Mouse (Mus musculus) embryonic facial prominence, embryonic 13.5 days (tissue): ENCODE data around the gene Atcay. TPM values are rescaled to one million over a fixed set of nuclear protein-coding genes. Genes with fewer than 3 reads are reported as not detected.

Experiments
- ATAC-seq: fragments of 200-750 bp; cut with Nextera tagmentation; 2 replicates; pipeline ENCODE4 v1.8.0; 2017; ENCODE audit warnings: low read depth; ENCODE audit not compliant: insufficient number of reproducible peaks, insufficient read depth, low FRiP score, low TSS enrichment
- H3K27ac ChIP-seq: fragments of 300-500 bp; sonication (generic); 2 replicates; pipeline ENCODE4 v1.5.1; 2015; ENCODE audit warnings: moderate library complexity, mild to moderate bottlenecking, inconsistent platforms
- H3K27me3 ChIP-seq: fragments of 300-500 bp; sonication (generic); 2 replicates; pipeline ENCODE4 v1.6.1; 2015; ENCODE audit warnings: mild to moderate bottlenecking, inconsistent platforms
- H3K36me3 ChIP-seq: fragments of 300-500 bp; sonication (generic); 2 replicates; pipeline ENCODE4 v1.6.1; 2015; ENCODE audit warnings: mild to moderate bottlenecking, inconsistent platforms
- H3K4me1 ChIP-seq: fragments of 300-500 bp; sonication (generic); 2 replicates; pipeline ENCODE4 v1.6.1; 2015; ENCODE audit warnings: inconsistent platforms
- H3K4me2 ChIP-seq: fragments of 300-500 bp; sonication (generic); 2 replicates; pipeline ENCODE4 v1.6.1; 2015; ENCODE audit warnings: moderate library complexity, mild to moderate bottlenecking, inconsistent platforms
- H3K4me3 ChIP-seq: fragments of 300-500 bp; sonication (generic); 2 replicates; pipeline ENCODE4 v1.5.1; 2015; ENCODE audit warnings: mild to moderate bottlenecking, inconsistent platforms
- H3K9ac ChIP-seq: fragments of 300-500 bp; sonication (generic); 2 replicates; pipeline ENCODE4 v1.6.1; 2015; ENCODE audit warnings: mild to moderate bottlenecking, inconsistent platforms
- H3K9me3 ChIP-seq: fragments of 300-500 bp; sonication (generic); 2 replicates; pipeline ENCODE4 v1.6.1; 2016; ENCODE audit warnings: inconsistent platforms
- WGBS: fragments of 180-500 bp; shearing (Covaris S2); methylation state at CpG from one replicate; pipeline ENCODE4 v1.1.7; 2015; ENCODE audit warnings: mixed read lengths; 5-methylcytosine and 5-hydroxymethylcytosine counted together
- polyA plus RNA-seq: library from polyadenylated mRNA; unstranded; fragments of >200 nt; fragmentation: Nextera tagmentation; extraction: Ambion mirVana; gene quantifications from 2 replicates; pipeline ENCODE4 v1.2.1, GENCODE M21; 2015

Atcay gene
- polyA plus RNA-seq, 1 experiment from 2014 or later = 1.8 TPM

GRCm38 (mm10) chr10:81196470-81197065 lies 34.1 kb downstream of the Atcay start:
- 62% methylated on average over 11 of the region's 11 CpGs for WGBS
- H3K4me2 ChIP-seq = no peak overlapping the region
- H3K9ac ChIP-seq = no peak overlapping the region
- no peaks in the 10 kb centered on the region for H3K9me3 ChIP-seq
- H3K4me1 ChIP-seq = peaks cover 22% of the 10 kb centered on the region
- H3K36me3 ChIP-seq = no peaks in the 10 kb centered on the region
- peaks cover 64% of the 10 kb centered on the region for H3K27me3 ChIP-seq
- ATAC-seq = no peak
- no peak overlapping the region for H3K4me3 ChIP-seq
- H3K27ac ChIP-seq = no peak overlapping the region

- Histone ChIP-seq H3K4me2 (no peak overlapping the region), H3K4me3 (no peak overlapping the region), H3K36me3 (peaks cover 10% of the 10 kb centered on the region), H3K27ac (no peak overlapping the region), H3K4me1 (peaks cover 23% of the 10 kb centered on the region), H3K9ac (no peak overlapping the region), H3K27me3 (peaks cover 64% of the 10 kb centered on the region), H3K9me3 (no peaks in the 10 kb centered on the region)
- no peak for ATAC-seq
- WGBS = 65% methylated on average over 4 of the region's 4 CpGs
Measured at GRCm38 (mm10) chr10:81195300-81195699, 35.3 kb downstream of the Atcay start.

GRCm38 (mm10) chr10:81193991-81194774 lies 36.5 kb downstream of the Atcay start:
- Histone ChIP-seq H3K4me1 (peaks cover 23% of the 10 kb centered on the region), H3K4me2 (peak overlapping the region; percentile 1; the same call in 1 of the 2 replicates), H3K27me3 (peaks cover 54% of the 10 kb centered on the region), H3K9me3 (no peaks in the 10 kb centered on the region), H3K36me3 (peaks cover 17% of the 10 kb centered on the region), H3K9ac (peak overlapping the region; percentile 44), H3K27ac (no peak overlapping the region), H3K4me3 (no peak overlapping the region)
- ATAC-seq = no peak
- WGBS = 13% methylated on average over 37 of the region's 37 CpGs

- WGBS = 3% methylated on average over 19 of the region's 19 CpGs
- Histone ChIP-seq H3K9ac (peak overlapping the region; percentile 85), H3K27ac (peak overlapping the region; percentile 94), H3K9me3 (no peaks in the 10 kb centered on the region), H3K27me3 (peaks cover 49% of the 10 kb centered on the region), H3K4me2 (peak overlapping the region; percentile 96), H3K4me3 (peak overlapping the region; percentile 70), H3K4me1 (peaks cover 23% of the 10 kb centered on the region), H3K36me3 (peaks cover 26% of the 10 kb centered on the region)
- ATAC-seq = 0 out of 2 replicates have a peak, but pooled peaks have one; percentile 8
Measured at GRCm38 (mm10) chr10:81192968-81193501, 37.6 kb downstream of the Atcay start.

GRCm38 (mm10) chr10:81192270-81192967 lies 38.2 kb downstream of the Atcay start:
- peak overlapping the region; percentile 94 for H3K27ac ChIP-seq
- peak overlapping the region; percentile 70 for H3K4me3 ChIP-seq
- WGBS = under 1% methylated on average over 93 of the region's 93 CpGs
- H3K4me2 ChIP-seq = peak overlapping the region; percentile 96
- H3K36me3 ChIP-seq = peaks cover 30% of the 10 kb centered on the region
- peaks cover 23% of the 10 kb centered on the region for H3K4me1 ChIP-seq
- ATAC-seq = peak; percentile 83
- H3K9ac ChIP-seq = peak overlapping the region; percentile 85
- H3K9me3 ChIP-seq = no peaks in the 10 kb centered on the region
- H3K27me3 ChIP-seq = peaks cover 46% of the 10 kb centered on the region

- H3K4me1 ChIP-seq = peaks cover 23% of the 10 kb centered on the region
- peak overlapping the region; percentile 70; the same call in 1 of the 2 replicates for H3K4me3 ChIP-seq
- no peaks in the 10 kb centered on the region for H3K9me3 ChIP-seq
- peaks cover 40% of the 10 kb centered on the region for H3K36me3 ChIP-seq
- WGBS = 86% methylated on average over 18 of the region's 18 CpGs
- peaks cover 37% of the 10 kb centered on the region for H3K27me3 ChIP-seq
- H3K9ac ChIP-seq = peak overlapping the region; percentile 85
- peak overlapping the region; percentile 94; the same call in 1 of the 2 replicates for H3K27ac ChIP-seq
- no peak for ATAC-seq
- H3K4me2 ChIP-seq = peak overlapping the region; percentile 96
Measured at GRCm38 (mm10) chr10:81191342-81191982, 39.2 kb downstream of the Atcay start.

GRCm38 (mm10) chr10:81190912-81191321 lies 39.7 kb downstream of the Atcay start:
- 77% methylated on average over 6 of the region's 6 CpGs for WGBS
- Histone ChIP-seq H3K27ac (peak overlapping the region; percentile 44; the same call in 1 of the 2 replicates), H3K27me3 (peaks cover 31% of the 10 kb centered on the region), H3K9ac (no peak overlapping the region), H3K4me1 (peaks cover 23% of the 10 kb centered on the region), H3K4me3 (no peak overlapping the region), H3K36me3 (peaks cover 42% of the 10 kb centered on the region), H3K9me3 (no peaks in the 10 kb centered on the region), H3K4me2 (no peak overlapping the region)
- no peak for ATAC-seq

GRCm38 (mm10) chr10:81190236-81190911 lies 40.3 kb downstream of the Atcay start:
- no peak for ATAC-seq
- Histone ChIP-seq H3K9me3 (no peaks in the 10 kb centered on the region), H3K9ac (no peak overlapping the region), H3K27me3 (peaks cover 26% of the 10 kb centered on the region), H3K4me3 (no peak overlapping the region), H3K36me3 (peaks cover 46% of the 10 kb centered on the region), H3K4me2 (no peak overlapping the region), H3K27ac (peak overlapping the region; percentile 44; the same call in 1 of the 2 replicates), H3K4me1 (peaks cover 23% of the 10 kb centered on the region)
- 69% methylated on average over 31 of the region's 31 CpGs for WGBS

GRCm38 (mm10) chr10:81189821-81190220 lies 40.8 kb downstream of the Atcay start:
- Histone ChIP-seq H3K27ac (no peak overlapping the region), H3K36me3 (peaks cover 52% of the 10 kb centered on the region), H3K4me1 (peaks cover 29% of the 10 kb centered on the region), H3K9ac (no peak overlapping the region), H3K4me2 (no peak overlapping the region), H3K27me3 (peaks cover 20% of the 10 kb centered on the region), H3K4me3 (no peak overlapping the region), H3K9me3 (no peaks in the 10 kb centered on the region)
- WGBS = 80% methylated on average over 26 of the region's 26 CpGs
- no peak for ATAC-seq

GRCm38 (mm10) chr10:81187161-81187560 lies 43.5 kb downstream of the Atcay start:
- H3K36me3 ChIP-seq = peaks cover 69% of the 10 kb centered on the region

More at GRCm38 (mm10) chr10:81187161-81187560, 43.5 kb downstream of the Atcay start:
- Histone ChIP-seq H3K9me3 (no peaks in the 10 kb centered on the region), H3K27ac (no peak overlapping the region), H3K4me1 (peaks cover 27% of the 10 kb centered on the region), H3K9ac (0 out of 2 replicates have a peak overlapping the region, but pooled peaks have one; percentile 11), H3K4me2 (no peak overlapping the region), H3K4me3 (no peak overlapping the region), H3K27me3 (no peaks in the 10 kb centered on the region)
- 93% methylated on average over 9 of the region's 9 CpGs for whole genome bisulfite sequencing
- ATAC-seq = no peak
